Mouse (Mus musculus): ENCODE measurements around the gene Pmm1.
"Not testable (repeated sequence)": the region's sequence is repeated elsewhere in the genome, so short reads cannot be mapped to it uniquely, and the experiment has no call there.

Pmm1 gene

DNA sequence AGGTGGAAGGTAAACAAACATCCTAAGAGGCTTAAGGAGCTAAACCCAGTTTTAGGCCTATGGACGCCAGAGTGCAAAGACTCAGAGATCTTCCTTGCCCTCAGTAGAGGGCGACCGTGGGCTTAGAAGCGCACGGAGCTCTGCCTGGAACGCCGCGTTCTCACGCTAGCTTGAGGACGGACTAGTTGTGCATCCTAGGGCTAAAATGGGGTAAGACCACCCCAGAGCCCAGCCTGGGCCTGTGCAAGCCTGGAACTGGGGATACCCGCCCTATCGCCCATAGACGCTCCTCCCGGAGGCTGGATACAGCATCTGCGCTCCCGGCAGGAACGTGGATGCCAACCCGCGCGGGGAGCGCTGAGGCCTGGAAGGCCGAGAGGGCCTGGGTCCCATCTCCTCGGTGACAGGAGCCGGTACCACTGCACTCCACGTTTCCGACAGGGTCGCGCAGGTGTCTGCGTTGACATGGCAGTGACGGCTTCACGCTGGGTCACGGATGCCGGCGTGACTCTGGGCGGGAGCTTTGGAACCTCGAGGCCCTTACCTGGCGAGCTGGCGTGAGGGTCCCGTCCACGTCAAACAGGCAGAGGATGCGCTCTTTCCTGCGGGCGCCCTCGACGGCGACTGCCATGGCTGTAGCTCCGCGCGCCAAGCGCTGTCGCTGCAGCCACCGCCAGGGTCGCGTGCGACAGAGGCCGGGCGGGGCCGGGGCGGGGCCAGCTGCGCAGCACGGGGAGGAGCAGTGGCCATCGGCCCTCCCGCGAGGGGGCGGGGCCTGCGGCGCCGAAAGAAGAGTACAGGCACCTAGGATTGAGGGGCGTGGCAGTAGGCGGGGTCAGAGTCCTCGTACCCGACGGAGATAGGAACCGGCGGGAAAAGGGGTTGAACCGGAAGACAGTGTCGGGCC is at the start of gene Pmm1:
Gene Pmm1 (minus strand): TSS at position 760 of the 907 bp plus-strand sequence.
- peak; percentile 98 for DNase-seq

DNA sequence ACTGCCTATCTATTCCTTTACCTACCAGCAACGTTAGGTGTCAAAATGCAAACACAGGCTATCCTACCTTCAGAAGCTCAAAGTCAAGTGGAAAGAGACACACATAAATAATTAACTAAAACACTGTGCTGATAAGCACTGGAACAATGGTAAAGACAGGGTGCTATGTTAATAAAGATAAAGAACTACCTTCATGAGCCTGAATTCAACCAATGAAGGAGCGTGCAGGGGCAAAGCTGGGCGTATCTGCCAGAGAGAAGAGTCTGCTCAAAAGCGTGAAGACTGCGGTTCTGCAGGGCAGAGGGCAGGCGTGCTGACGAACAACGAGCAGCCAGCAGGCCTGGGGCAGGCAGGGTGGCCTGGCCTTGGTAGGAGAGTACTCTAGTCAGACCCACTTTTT is 43.5 kb upstream of the Pmm1 start:
- no peak for DNase-seq

DNA sequence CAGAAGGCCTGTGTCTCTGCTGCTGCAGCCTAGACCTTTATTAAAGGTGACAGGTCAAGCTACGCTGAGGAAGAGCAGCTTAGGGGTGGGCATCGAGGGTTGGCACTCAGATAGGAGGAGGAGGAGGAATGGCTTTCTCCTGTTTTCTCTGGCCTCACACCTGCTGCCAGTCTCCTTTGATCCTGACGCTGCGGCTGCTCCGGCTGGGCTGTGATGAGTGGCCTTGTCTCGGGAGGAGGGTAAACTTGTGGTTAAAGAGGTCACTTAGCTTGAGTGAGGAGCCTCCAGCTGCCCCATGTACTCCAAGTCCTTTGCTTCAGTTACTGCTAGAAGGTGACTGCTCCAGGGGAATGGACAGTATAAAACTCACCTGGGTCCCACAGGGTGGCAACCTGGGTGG is 33.3 kb upstream of the Pmm1 start:
- no peak for DNase-seq

DNA sequence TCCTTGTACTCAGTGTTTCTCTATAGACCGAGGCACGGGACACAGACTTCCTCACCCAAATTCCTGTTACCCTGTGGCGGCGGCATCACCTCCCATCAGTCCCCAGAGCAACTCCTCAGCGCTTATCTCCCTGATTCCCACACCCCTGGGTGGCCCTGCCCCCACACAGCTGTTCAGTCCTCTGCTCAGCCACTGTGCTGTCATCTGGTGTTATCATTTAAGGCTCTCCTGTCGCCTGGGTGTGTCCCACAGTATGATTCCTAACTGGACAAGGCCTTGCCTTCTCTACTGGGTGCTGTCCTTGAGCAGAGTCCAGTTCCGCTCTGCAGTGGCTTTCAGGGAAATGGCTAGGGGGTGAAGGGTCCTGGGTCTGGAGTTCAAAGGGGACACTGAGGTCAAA is 29.8 kb upstream of the Pmm1 start:
- no peak for DNase-seq

DNA sequence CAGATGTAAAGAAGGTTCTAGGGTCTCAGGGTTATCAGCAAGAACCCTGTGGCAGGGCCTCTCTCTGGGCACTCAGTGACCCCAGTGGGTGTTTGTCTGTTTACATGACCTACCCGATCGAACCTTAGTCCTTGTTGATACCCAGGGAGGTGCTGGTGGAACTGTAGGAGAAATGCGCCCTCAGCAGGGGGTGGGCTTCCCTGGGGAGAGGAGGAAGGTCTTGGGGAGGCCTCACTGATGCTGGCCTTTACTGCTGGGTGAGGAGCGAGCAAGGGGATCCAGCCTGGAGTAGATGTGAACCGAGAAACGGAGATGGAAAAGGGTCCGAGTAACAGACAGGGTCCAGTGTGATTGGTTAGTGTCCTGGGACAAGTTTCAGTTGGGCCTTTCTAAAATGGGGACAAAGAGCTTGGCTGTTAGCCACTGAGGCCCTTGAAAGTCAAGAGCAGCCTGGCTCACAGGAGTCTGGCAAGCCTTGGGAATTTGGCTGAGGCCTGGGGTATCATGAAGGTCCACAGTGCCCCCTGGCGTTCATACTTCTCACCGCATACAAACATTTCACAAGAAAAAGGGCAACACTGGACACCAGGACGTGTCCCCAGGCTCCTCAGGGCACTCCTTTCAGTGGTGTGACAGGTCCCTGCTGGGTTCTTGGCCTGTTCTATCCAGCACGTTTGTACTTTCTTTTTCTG is 28.8 kb upstream of the Pmm1 start:
- DNase-seq = peak; percentile 30 to 33

DNA sequence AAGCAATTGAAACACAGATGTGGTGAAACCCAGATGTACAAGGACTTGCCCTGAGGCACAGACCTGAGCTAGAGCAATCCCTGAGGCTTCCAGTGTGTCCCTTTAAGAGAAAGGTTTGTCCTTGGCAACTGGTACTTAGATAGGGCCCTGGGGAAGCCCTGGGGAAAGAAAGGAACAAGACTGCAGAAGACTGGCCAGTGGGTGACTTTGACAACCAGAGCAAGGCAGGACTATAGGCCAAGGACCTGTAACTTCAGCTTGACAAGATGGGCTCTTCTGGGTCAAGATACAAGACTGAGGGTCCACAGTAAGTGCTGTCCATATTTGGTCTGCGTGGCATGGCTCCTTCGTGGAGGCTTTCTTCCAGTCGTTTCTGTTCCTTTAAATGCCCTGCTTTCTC is 26.9 kb upstream of the Pmm1 start, which contains the start of gene Xrcc6:
Gene Xrcc6 (plus strand): TSS at position 190 of the 400 bp plus-strand sequence.
- DNase-seq = no peak

DNA sequence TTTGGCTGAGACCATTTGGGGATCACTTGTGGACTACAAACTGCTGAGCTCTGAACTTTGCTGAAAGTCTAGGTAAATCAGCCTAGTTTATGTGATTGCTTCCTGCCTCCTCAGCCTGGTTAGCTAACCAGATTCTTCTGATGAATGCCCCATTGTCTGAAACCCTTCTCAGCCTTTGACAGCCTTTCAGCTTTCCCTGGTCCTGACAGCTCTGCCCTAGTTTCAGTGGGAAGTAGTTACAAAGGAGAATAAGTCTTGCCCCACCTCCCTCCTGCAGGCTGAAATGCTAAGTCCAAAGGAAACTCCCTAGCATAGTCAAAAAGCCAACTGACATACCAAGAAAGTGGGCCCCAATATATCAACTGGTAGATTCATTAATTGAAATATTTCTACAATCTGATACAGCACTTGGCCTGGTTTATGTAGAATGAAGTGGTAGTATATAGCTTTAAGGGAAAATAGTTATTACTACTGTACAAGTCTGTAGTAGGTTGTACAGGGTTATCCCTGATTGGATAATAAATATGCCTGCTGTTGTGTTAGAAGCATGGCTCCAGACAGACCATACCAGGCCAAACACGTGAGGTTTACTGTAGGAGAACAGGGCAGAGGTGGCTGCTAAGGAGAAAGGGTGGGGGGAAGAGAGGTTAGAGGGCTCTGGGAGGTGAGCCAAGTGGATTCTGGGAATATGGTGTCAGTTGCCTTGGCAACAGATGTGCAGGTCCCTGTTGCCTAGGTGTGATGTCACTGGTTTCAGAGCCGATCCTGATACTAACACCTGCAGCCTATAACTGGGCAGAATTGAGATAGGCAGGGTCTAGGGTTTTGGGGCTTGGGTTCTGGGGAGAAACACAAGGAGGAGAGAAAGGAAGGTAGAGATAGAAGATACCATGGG is 24.8 kb upstream of the Pmm1 start:
- DNase-seq = no peak

DNA sequence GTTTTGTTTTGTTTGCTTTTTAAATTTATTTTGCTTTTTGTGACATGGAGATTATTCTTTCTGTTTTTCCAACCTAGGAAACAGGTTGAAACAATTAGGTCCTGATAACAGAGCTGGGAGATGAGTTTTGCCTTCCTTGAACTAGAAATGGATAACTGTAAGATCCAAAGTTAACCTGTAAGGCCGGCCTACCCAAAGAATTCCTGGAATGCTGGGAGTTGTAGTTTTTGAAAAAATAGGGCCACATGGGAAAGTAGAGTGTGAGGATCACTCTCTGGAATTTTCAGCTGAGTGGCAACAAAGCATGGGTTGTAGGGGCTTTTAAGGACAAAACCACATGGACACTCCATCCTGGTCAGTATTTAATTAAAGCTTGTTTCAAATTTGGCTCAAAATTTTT is 21.4 kb upstream of the Pmm1 start:
- DNase-seq = no peak

DNA sequence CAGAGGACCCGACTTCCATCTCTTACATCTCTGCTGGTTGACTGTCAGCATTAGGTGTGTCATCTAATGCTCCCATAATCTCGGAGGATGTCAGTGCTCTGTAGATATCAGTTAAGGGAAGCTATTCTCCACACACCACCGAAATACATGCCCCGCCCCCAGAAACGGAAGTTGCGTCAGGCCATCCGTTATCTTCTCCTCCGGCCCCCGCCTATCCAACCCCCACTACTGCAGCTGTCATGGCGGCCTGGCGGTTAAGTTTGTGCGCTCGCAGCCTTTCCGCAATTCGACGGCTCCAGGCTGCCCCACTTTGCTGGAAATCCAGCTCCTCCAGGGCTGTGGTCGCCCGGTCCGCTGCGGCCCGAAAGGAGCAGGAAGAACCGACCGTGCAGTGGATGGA is 19.6 kb upstream of the Pmm1 start, which contains the start of gene 1700029P11Rik:
Gene 1700029P11Rik (plus strand): TSS at position 220 of the 400 bp plus-strand sequence.
- DNase-seq = no peak

DNA sequence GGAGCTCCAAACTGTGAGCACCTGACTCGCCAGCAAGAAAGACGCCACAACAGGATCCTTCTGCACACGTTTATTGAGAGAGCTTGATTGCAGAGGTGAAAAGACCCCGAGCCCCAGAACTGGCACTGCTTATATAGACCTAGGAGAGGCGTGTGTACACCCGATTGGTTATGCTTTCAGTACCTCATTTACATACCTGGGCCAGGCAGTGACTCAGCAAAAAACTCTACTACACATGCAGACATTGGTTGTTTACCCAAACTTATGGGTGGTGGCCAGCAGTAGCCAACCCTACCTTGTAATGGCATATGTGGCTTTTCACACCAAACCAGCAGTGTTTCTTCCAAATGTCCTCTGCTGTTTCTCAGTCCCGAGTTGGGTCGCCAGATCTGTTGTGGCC is 14.4 kb upstream of the Pmm1 start:
- not testable (repeated sequence) for DNase-seq

DNA sequence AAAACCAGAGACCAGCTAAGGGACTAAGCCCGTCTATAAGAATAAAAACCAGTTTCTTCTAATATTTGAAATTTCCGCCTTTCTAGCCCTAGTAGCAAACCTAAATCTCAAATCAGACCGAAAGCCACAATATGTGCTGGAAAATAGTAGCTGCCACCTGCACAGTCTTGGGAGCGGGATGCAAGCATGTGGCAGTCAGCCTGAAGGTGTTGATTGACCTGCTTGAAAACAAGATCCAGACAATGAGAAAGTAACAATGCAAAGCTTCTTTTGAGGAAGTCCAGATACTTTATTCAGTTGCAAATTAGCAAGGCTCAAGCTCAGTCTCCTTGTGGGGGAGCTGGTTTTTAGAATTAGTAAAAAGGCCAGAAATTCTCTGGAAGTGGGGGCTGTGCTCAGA is 9.8 kb upstream of the Pmm1 start:
- DNase-seq = not testable (repeated sequence)

DNA sequence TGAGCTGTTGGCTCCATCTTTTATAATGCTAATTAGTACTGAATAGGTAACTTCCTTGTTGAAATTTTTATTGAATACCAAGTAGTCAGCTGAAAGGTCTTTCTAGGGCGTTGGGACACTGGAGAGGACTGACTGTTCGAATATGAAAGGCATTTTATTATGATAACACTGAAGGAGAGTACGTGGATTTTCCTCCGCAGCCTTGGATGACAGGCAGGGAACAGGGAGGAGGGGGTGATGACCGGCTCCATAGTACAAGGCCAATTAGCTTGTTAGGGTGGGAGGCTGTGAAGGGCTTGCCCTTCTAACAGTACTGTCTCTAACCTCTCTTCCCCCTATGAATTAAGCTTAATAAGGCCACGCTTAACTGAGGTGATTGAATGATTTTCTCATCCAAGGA is 8.9 kb upstream of the Pmm1 start:
- DNase-seq = not testable (repeated sequence)

DNA sequence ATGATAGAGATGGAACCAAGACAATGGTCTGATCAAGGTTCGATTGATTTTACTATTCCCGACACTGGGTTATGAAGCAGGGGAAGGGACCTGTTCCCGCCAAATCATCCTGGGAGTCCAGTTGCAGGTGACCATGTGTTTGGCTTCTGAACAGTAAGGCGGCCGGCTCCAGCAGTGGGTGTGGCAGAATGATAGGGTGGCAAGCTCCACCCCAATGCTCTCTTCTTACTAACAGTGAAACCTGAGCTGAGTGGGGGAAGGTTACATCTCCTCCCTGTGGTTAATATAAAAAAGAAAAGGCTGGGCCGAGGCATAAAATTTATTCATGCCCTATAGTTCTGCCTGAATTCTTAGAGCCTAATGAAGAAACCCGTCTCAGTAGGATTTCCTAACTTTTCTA is 8.4 kb upstream of the Pmm1 start:
- DNase-seq = no peak

DNA sequence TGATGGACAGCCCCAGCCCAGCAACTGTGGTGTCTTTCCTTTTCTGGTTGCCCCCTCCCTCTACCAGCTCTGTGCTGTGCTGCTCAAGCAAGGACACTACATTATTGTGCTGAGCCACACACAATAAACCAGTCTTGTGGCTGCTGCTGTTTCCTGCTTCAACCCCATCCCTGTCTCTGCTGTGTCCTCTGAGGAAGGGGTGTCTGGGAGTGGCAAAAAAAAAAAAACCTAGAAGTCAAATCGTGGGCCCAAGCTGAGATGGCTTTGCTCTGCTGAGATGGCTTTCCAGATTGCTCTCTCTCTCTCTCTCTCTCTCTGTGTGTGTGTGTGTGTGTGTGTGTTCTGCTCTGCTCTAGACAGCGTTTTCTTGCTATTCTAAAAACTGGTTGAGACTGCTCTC is 7.7 kb upstream of the Pmm1 start:
- no peak for DNase-seq

DNA sequence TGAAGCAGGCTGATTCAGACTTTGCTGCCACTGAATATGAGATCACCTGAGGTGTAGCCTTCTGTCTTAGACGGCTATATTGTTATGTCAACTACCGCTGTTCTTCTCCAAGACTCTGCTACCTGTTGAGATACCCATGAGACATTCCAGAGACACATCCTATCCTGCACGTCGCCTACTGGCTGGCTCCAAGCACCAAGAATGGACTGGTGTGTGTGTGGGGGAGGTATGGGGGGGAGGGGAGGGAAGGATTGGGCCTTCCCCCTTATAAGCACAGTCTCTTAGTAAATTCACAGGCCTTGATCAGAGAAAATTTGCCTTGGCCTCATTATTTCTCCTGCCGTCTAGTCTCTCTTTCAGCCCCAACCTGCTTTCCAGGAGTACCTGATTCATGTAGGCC is 7.1 kb upstream of the Pmm1 start:
- DNase-seq = no peak

DNA sequence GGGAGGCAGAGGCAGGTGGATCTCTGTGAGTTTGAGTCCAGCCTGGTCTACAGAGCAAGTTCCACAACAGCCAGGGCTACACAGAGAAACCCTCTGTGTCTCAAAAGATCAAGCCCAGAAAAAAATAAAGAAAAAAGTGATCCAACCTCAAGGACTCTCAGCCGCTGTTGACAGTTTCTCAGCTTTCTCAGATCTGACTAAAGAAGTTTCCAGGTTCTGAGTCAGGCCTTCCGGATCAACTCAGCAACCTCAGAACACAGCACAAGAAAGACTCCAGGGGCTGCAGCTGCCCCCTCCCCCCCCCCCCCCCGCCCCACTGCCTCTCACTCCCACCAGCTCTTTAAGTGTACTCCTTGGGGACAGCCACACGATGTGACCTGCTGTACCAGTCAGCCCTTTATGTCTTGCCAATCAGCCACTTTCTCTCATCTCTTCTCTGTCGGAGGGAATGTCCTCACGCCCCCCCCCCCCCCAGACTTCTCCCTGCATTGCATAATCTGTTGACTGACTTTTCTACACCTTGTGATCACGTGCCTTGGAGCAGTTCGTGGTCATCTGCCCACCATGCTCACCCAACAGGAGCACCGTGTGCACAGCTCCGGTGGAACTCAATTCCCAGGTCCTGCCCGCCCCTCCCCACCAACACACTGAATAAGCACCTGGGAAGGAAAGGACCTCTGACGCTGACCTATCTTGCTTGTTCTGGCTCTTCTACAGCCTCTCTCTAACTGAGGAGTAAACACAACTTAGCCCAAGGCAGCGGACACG is 5.5 kb upstream of the Pmm1 start:
- no peak for DNase-seq

DNA sequence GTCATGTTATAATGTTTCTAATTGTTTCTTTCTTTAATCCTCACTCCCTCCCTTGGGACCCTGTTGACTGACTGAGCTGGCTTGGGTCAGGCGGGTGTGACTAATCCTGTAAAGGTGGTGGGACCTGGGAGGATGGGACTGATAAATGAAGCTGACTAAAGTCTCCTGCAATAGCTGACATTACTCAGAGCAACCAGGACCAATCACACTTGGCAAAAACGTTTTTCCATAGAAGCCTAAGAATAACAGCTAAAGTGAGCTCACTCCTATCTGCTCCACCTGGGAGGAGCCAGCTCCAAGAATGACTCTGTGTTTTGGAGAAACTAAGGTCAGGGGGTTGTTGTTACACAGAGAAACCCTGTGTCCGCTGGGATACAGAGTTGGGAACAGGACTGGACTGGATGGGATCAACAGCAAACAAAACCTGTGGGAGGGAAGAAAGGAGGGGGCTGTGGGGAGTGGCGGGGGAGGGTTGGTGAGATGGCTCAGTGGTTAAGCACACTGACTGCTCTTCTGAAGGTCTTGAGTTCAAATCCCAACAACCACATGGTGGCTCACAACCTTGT is 4.3 kb upstream of the Pmm1 start:
- DNase-seq = no peak

DNA sequence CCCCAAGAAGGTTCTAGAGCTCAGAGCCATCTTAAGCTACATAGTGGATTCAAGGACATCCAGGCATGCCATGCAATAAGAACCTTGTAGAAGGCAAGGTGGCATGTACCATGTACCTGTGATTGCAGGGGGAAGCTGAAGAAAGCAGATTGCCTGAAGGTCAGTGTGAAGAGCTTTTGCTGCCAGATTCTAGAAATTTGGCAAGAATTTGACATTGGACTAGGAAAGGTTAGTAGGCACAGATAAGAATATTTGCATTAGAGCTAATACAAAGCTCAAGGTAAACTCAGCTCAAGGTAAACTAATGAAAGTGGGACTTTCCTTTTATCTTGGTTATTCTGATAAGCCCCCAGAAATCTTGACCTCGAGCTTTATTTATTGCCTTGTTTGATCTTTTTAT is 3.5 kb upstream of the Pmm1 start:
- no peak for DNase-seq

DNA sequence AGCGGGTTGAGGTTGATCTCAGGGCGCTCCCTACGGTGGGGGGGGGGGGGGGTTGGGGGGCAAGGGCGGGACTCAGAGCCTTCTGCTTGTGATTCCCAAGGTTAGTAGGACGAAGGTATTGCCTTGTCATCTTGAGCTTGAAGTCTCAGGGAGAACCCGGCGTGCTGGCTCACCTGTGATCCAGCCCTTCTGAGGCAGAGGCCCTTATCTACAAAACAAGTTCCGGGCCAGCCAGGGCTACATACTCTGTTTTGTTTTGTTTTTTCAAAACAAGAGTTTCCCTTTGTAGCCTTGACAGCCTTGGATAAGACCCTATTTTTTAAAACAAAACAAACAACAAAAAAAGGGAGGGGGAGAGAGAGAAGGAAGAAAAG is 335 bp upstream of the Pmm1 start:
- no peak for DNase-seq

DNA sequence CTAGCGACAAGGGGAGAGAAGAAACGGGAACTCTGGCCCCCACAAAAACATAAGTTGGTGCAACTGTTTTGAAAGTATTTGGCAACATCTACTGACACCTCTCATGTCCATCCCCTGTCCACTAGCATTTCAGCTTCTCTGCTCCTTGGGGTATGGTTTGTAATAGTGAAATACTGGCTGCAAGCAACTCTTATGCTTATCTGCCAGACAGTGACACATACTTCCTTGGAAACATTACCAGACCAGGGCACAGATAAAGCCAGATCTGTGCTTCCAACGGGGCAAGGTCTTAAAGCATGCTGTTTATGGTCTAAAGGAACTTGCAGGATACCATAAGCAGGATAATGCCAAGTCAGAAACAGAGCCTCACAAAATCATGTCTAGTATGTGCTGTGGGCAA is 1.8 kb downstream of the Pmm1 start:
- DNase-seq = no peak

DNA sequence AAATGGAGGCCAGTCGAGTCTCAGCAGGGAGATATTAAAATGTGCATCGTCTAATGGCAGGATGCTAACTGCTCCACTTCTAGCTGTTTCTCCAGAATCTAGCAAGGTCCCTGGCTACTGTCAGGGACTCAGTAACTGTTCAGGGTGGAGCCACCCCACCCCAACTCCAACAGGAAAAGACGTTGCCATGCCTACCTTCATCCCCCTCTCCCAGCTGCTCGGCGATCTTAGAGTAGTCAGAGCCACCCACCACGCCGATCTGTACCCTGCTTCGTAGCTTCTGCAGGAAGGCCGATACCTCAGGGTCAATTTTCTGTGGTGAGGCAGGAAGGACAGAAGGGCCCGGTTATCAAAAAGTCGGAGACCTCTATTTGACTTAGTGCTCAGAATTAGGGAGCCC is 3.1 kb downstream of the Pmm1 start:
- no peak for DNase-seq

DNA sequence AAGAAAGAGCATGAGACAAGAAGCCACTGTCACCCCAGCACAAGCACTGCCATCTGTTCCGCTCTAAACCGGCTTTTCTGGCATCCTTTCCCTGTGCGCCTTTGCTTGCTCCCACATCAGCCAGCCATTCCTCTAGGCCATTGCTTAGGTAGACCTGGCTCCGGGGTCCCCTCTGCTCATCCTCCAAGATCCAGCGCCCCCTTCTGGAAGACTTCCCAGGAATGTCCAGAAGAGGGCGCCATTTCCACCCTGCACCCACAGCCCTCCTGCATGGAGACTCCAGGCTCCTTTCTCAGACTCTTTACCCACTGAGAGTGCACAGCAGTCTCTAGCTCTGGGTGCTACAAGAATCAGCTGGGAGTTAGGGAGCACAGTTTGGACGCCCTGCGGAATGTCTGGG is 4.3 kb downstream of the Pmm1 start:
- DNase-seq = no peak

All from thymus, adult 18-20 months (tissue).